In the genomic region with DNA sequence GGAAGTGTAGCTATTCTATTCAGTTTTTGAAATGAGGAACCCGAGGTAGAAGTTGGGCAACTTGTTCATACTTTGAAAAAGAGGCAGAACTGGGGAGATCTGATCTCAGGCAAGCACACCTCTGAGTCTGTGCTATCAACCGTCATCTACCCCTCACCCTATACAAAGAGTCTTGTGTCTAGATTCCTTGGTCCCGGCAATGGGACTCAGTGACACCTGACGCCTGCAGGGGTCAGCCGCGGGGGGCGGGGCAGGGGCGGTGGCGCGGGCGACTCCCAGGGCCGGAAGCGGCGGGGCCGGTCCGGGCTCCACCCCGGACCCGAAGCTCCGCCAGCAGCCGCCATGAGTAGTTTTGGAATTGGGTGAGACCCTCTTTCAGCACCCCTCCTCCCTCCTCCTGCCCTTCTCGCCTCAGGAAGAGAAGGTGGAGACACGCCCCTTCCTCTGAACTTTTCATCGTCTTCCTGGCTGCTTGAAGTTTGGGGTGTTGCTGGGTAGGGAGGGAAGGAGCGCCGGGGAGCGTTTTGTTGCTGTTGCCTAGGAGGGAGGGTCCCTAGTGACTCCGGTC, we compare ENCODE assay signal across 8 mouse cellular contexts. TPM values are rescaled to one million over a fixed set of nuclear protein-coding genes. Genes with fewer than 3 reads are reported as not detected.
DNase-seq lines count a peak whose midpoint lies in the region; ATAC-seq lines count a peak whose summit lies in the region.

No protein-coding gene starts in this region.

- peak; percentile 58 for DNase-seq in ovary, postnatal 36 days (ENCODE audit: low spot score)
- DNase-seq in ovary, postnatal 14 days (ENCODE audit: low spot score) = no peak
- peak; percentile 70 for DNase-seq in heart, postnatal 4 days
- DNase-seq in thymus, postnatal 25 days = peak; percentile 64
- no peak for DNase-seq in layer of hippocampus, postnatal 25 days (ENCODE audit: extremely low spot score in 1 of 2, low spot score in 1 of 2)

- H3K4me3 ChIP-seq in embryonic facial prominence, embryonic 13.5 days = peak overlapping the region; percentile 58
- H3K4me3 ChIP-seq in limb, embryonic 12.5 days (replicated peaks) = peak overlapping the region; percentile 58
- peak overlapping the region; percentile 43 for H3K4me3 ChIP-seq in midbrain, embryonic 12.5 days

- H3K36me3 ChIP-seq in embryonic facial prominence, embryonic 13.5 days = peaks cover 5% of the 10 kb centered on the region
- peaks cover 18% of the 10 kb centered on the region; the same call in 1 of the 2 replicates for H3K36me3 ChIP-seq in limb, embryonic 12.5 days
- peaks cover 8% of the 10 kb centered on the region; the same call in 1 of the 2 replicates for H3K36me3 ChIP-seq in midbrain, embryonic 12.5 days

- H3K4me1 ChIP-seq in embryonic facial prominence, embryonic 13.5 days = peaks cover 56% of the 10 kb centered on the region
- peaks cover 40% of the 10 kb centered on the region for H3K4me1 ChIP-seq in limb, embryonic 12.5 days (replicated peaks)
- H3K4me1 ChIP-seq in midbrain, embryonic 12.5 days = peaks cover 52% of the 10 kb centered on the region

- WGBS in embryonic facial prominence, embryonic 13.5 days = 1% methylated on average over 26 of the region's 27 CpGs
- 1% methylated on average over 27 of the region's 27 CpGs for WGBS in limb, embryonic 12.5 days
- 1% methylated on average over 26 of the region's 27 CpGs for WGBS in midbrain, embryonic 12.5 days

- H3K4me2 ChIP-seq in embryonic facial prominence, embryonic 13.5 days = peak overlapping the region; percentile 81
- H3K4me2 ChIP-seq in limb, embryonic 12.5 days = peak overlapping the region; percentile 83
- H3K4me2 ChIP-seq in midbrain, embryonic 12.5 days (replicated peaks) = peak overlapping the region; percentile 54

- 0 out of 2 replicates have a peak, but pooled peaks cover 3% of the 10 kb centered on the region for H3K9me3 ChIP-seq in embryonic facial prominence, embryonic 13.5 days
- H3K9me3 ChIP-seq in limb, embryonic 12.5 days = peaks cover 6% of the 10 kb centered on the region; the same call in 1 of the 2 replicates
- no peaks in the 10 kb centered on the region for H3K9me3 ChIP-seq in midbrain, embryonic 12.5 days

- ATAC-seq in embryonic facial prominence, embryonic 13.5 days (ENCODE audit: insufficient number of reproducible peaks, insufficient read depth, low FRiP score, low TSS enrichment, low read depth) = no peak
- ATAC-seq in limb, embryonic 12.5 days (ENCODE audit: insufficient number of reproducible peaks, insufficient read depth, low FRiP score, low TSS enrichment, low read depth) = no peak
- no peak for ATAC-seq in midbrain, embryonic 12.5 days (ENCODE audit: low FRiP score, low read depth)

- peak overlapping the region; percentile 73 for H3K9ac ChIP-seq in embryonic facial prominence, embryonic 13.5 days
- peak overlapping the region; percentile 67 for H3K9ac ChIP-seq in limb, embryonic 12.5 days (replicated peaks)
- H3K9ac ChIP-seq in midbrain, embryonic 12.5 days (replicated peaks) = peak overlapping the region; percentile 45

- peaks cover 50% of the 10 kb centered on the region for H3K27me3 ChIP-seq in embryonic facial prominence, embryonic 13.5 days
- H3K27me3 ChIP-seq in limb, embryonic 12.5 days = peaks cover 48% of the 10 kb centered on the region
- H3K27me3 ChIP-seq in midbrain, embryonic 12.5 days = peaks cover 57% of the 10 kb centered on the region

- no peak overlapping the region for H3K27ac ChIP-seq in embryonic facial prominence, embryonic 13.5 days
- no peak overlapping the region for H3K27ac ChIP-seq in limb, embryonic 12.5 days
- H3K27ac ChIP-seq in midbrain, embryonic 12.5 days (replicated peaks) = no peak overlapping the region

RNA-seq across cellular contexts. Expression of a gene that starts 4.7 kb away (rescaled TPM):
- polyA plus RNA-seq in embryonic facial prominence, embryonic 13.5 days (2015; fragmentation: Nextera tagmentation; extraction: Ambion mirVana) = 5.1 and 7.2 TPM in 2 replicates
- total RNA-seq in heart, postnatal 4 days (2021) = 10 to 100 TPM; 70.6 to 77.3 TPM
- 3.9 and 5.9 TPM in 2 replicates for polyA plus RNA-seq in limb, embryonic 12.5 days (2016; fragmentation: Nextera tagmentation; extraction: Ambion mirVana)
- 5.4 and 6.0 TPM in 2 replicates for polyA plus RNA-seq in midbrain, embryonic 12.5 days (2016; fragmentation: Nextera tagmentation; extraction: Ambion mirVana)
- total RNA-seq in layer of hippocampus, postnatal 25 days (2021) = 100 to 1,000 TPM; 157 to 164 TPM

RNA-seq across cellular contexts. Expression of a gene that starts 15.0 kb away (rescaled TPM):
- 0.37 and 0.56 TPM in 2 replicates for polyA plus RNA-seq in embryonic facial prominence, embryonic 13.5 days (2015; fragmentation: Nextera tagmentation; extraction: Ambion mirVana)
- total RNA-seq in heart, postnatal 4 days (2021) = 1 to 10 TPM; 1.3 TPM
- polyA plus RNA-seq in limb, embryonic 12.5 days (2016; fragmentation: Nextera tagmentation; extraction: Ambion mirVana) = 0.18 and 0.36 TPM in 2 replicates
- polyA plus RNA-seq in midbrain, embryonic 12.5 days (2016; fragmentation: Nextera tagmentation; extraction: Ambion mirVana) = 2.1 and 3.4 TPM in 2 replicates
- total RNA-seq in layer of hippocampus, postnatal 25 days (2021) = under 1 TPM; 0.37 to 0.77 TPM

RNA-seq across cellular contexts. Expression of a gene that starts 31.4 kb away (rescaled TPM):
- 1.6 and 1.9 TPM in 2 replicates for polyA plus RNA-seq in embryonic facial prominence, embryonic 13.5 days (2015; fragmentation: Nextera tagmentation; extraction: Ambion mirVana)
- 1 to 10 TPM; 6.7 to 8.1 TPM for total RNA-seq in heart, postnatal 4 days (2021)
- polyA plus RNA-seq in limb, embryonic 12.5 days (2016; fragmentation: Nextera tagmentation; extraction: Ambion mirVana) = 4.4 and 5.7 TPM in 2 replicates
- polyA plus RNA-seq in midbrain, embryonic 12.5 days (2016; fragmentation: Nextera tagmentation; extraction: Ambion mirVana) = 1.6 and 2.0 TPM in 2 replicates
- total RNA-seq in layer of hippocampus, postnatal 25 days (2021) = 1 to 10 TPM; 2.2 to 2.5 TPM

RNA-seq across cellular contexts. Expression of a gene that starts 31.4 kb away (rescaled TPM):
- 137 and 167 TPM in 2 replicates for polyA plus RNA-seq in embryonic facial prominence, embryonic 13.5 days (2015; fragmentation: Nextera tagmentation; extraction: Ambion mirVana)
- total RNA-seq in heart, postnatal 4 days (2021) = 10 to 100 TPM; 95.2 to 99.9 TPM
- 161 and 170 TPM in 2 replicates for polyA plus RNA-seq in limb, embryonic 12.5 days (2016; fragmentation: Nextera tagmentation; extraction: Ambion mirVana)
- 136 and 139 TPM in 2 replicates for polyA plus RNA-seq in midbrain, embryonic 12.5 days (2016; fragmentation: Nextera tagmentation; extraction: Ambion mirVana)
- total RNA-seq in layer of hippocampus, postnatal 25 days (2021) = 10 to 100 TPM; 72.4 to 84.8 TPM

RNA-seq across cellular contexts. Expression of a gene that starts 31.9 kb away (rescaled TPM):
- polyA plus RNA-seq in embryonic facial prominence, embryonic 13.5 days (2015; fragmentation: Nextera tagmentation; extraction: Ambion mirVana) = 15.2 and 16.2 TPM in 2 replicates
- 1 to 10 TPM; 6.9 to 7.7 TPM for total RNA-seq in heart, postnatal 4 days (2021)
- polyA plus RNA-seq in limb, embryonic 12.5 days (2016; fragmentation: Nextera tagmentation; extraction: Ambion mirVana) = 15.9 and 17.2 TPM in 2 replicates
- polyA plus RNA-seq in midbrain, embryonic 12.5 days (2016; fragmentation: Nextera tagmentation; extraction: Ambion mirVana) = 21.0 and 22.0 TPM in 2 replicates
- total RNA-seq in layer of hippocampus, postnatal 25 days (2021) = 10 to 100 TPM; 17.9 to 19.7 TPM

Comparison
In these comparisons a context has a peak if more than half of its experiments do, and no peak if none do; other contexts are left out.
1. DNase-seq: peak in ovary, postnatal 36 days (single experiment), heart, postnatal 4 days (single experiment) and thymus, postnatal 25 days (single experiment); none in ovary, postnatal 14 days (single experiment) and layer of hippocampus, postnatal 25 days (0 of 2).
2. Peak in every context shown above with its lines, with median percentiles within 50 percentile points of each other: H3K4me2 ChIP-seq, H3K4me3 ChIP-seq and H3K9ac ChIP-seq.